Comparison of ENCODE assay signal across 26 mouse cellular contexts in genomic region chrX:52138033-52138432, GRCm38 (mm10). TPM values are rescaled to one million over a fixed set of nuclear protein-coding genes. Genes with fewer than 3 reads are reported as not detected.
DNase-seq lines count a peak whose midpoint lies in the region; ATAC-seq and TF ChIP-seq lines count a peak whose summit lies in the region.
"Had no signal": no experiment of that assay in that cellular context is flagged by ENCODE, and none has a peak within 500 bp of the region (broad histone marks: within the 10 kb centered on the region; RNA-seq: fewer than 3 reads in every experiment).

No protein-coding gene starts in this region.

- no peaks in the 10 kb centered on the region for H3K4me1 ChIP-seq in forebrain, embryonic 11.5 days (replicated peaks; ENCODE audit: control insufficient read depth, insufficient read depth, low read length)
- H3K4me1 ChIP-seq in forebrain, embryonic 10.5 days: peaks cover 38% of the 10 kb centered on the region
- H3K4me1 ChIP-seq in forebrain, embryonic 13.5 days: peaks cover 27% of the 10 kb centered on the region
- H3K4me1 ChIP-seq in forebrain, embryonic 15.5 days: peaks cover 9% of the 10 kb centered on the region
- H3K4me1 ChIP-seq in forebrain, postnatal 0 days (ENCODE audit: insufficient read depth): no peaks in the 10 kb centered on the region
- H3K4me1 ChIP-seq: embryonic facial prominence, embryonic 13.5 days; embryonic facial prominence, embryonic 15.5 days had no signal

- no peaks in the 10 kb centered on the region; the same call in 1 of the 2 replicates for H3K27me3 ChIP-seq in forebrain, embryonic 11.5 days (ENCODE audit: control insufficient read depth, insufficient read depth, low read length)
- H3K27me3 ChIP-seq in forebrain, embryonic 10.5 days (ENCODE audit: poor library complexity, severe bottlenecking): peaks cover 8% of the 10 kb centered on the region; the same call in 1 of the 2 replicates
- H3K27me3 ChIP-seq in forebrain, embryonic 13.5 days: no peaks in the 10 kb centered on the region
- H3K27me3 ChIP-seq in forebrain, embryonic 15.5 days: no peaks in the 10 kb centered on the region
- no peaks in the 10 kb centered on the region for H3K27me3 ChIP-seq in forebrain, postnatal 0 days (ENCODE audit: insufficient read depth, low read length)
- H3K27me3 ChIP-seq: CH12.LX; embryonic facial prominence, embryonic 13.5 days; embryonic facial prominence, embryonic 15.5 days had no signal

- no peaks in the 10 kb centered on the region for H3K36me3 ChIP-seq in forebrain, embryonic 11.5 days (ENCODE audit: control insufficient read depth, insufficient read depth, low read length)
- H3K36me3 ChIP-seq in forebrain, embryonic 10.5 days (replicated peaks): 0 out of 2 replicates have a peak, but pooled peaks cover 3% of the 10 kb centered on the region
- H3K36me3 ChIP-seq in forebrain, embryonic 13.5 days (ENCODE audit: poor library complexity, severe bottlenecking): no peaks in the 10 kb centered on the region
- no peaks in the 10 kb centered on the region for H3K36me3 ChIP-seq in forebrain, embryonic 15.5 days
- H3K36me3 ChIP-seq in forebrain, postnatal 0 days (ENCODE audit: insufficient read depth): no peaks in the 10 kb centered on the region
- H3K36me3 ChIP-seq: embryonic facial prominence, embryonic 13.5 days; embryonic facial prominence, embryonic 15.5 days had no signal

- no peak for DNase-seq in forebrain, embryonic 11.5 days (ENCODE audit: low spot score)
- no peak for DNase-seq in forebrain, embryonic 10.5 days (ENCODE audit: extremely low spot score, low spot score)
- peak; percentile 4 for DNase-seq in forebrain, postnatal 0 days
- DNase-seq in adrenal gland, adult 18-20 months (ENCODE audit: low spot score in 2 of 2): no peak
- DNase-seq in urinary bladder, adult 18-20 months (ENCODE audit: low spot score in 2 of 2): no peak
- DNase-seq: adrenal gland, adult 2 months; adrenal gland, postnatal 10 days; adrenal gland, postnatal 36 days; B cell, adult 2 months; cerebellum, adult 11 months; cerebellum, adult 18-20 months; cerebellum, adult 8-10 months; cerebellum, adult 9-11 months; cerebellum, postnatal 36 days; embryo, embryonic 11 days had no signal

- TF ChIP-seq CTCF in forebrain, postnatal 0 days (IDR thresholded peaks at IDR 0.05; ENCODE audit: low read depth): no peak

- H3K9me3 ChIP-seq in forebrain, embryonic 11.5 days (ENCODE audit: control insufficient read depth, low read length): no peaks in the 10 kb centered on the region
- H3K9me3 ChIP-seq in forebrain, embryonic 10.5 days: no peaks in the 10 kb centered on the region
- H3K9me3 ChIP-seq in forebrain, embryonic 13.5 days (replicated peaks): no peaks in the 10 kb centered on the region
- no peaks in the 10 kb centered on the region for H3K9me3 ChIP-seq in forebrain, embryonic 15.5 days
- H3K9me3 ChIP-seq in forebrain, postnatal 0 days (ENCODE audit: low read length): no peaks in the 10 kb centered on the region
- H3K9me3 ChIP-seq: embryonic facial prominence, embryonic 13.5 days; embryonic facial prominence, embryonic 15.5 days; G1E had no signal

- no peak overlapping the region for H3K4me3 ChIP-seq in forebrain, embryonic 11.5 days (ENCODE audit: low read depth, low read length)
- H3K4me3 ChIP-seq in forebrain, embryonic 10.5 days: no peak overlapping the region
- no peak overlapping the region for H3K4me3 ChIP-seq in forebrain, embryonic 13.5 days
- no peak overlapping the region for H3K4me3 ChIP-seq in forebrain, embryonic 15.5 days
- H3K4me3 ChIP-seq in forebrain, postnatal 0 days (ENCODE audit: low read depth, low read length): no peak overlapping the region
- H3K4me3 ChIP-seq: embryonic facial prominence, embryonic 13.5 days; embryonic facial prominence, embryonic 15.5 days; erythroblast, embryonic 14.5 days had no signal

- H3K4me2 ChIP-seq in forebrain, embryonic 11.5 days (ENCODE audit: low read depth, low read length, severe bottlenecking): no peak overlapping the region
- no peak overlapping the region for H3K4me2 ChIP-seq in forebrain, embryonic 13.5 days
- H3K4me2 ChIP-seq in forebrain, embryonic 15.5 days (replicated peaks): no peak overlapping the region
- H3K4me2 ChIP-seq in forebrain, postnatal 0 days (ENCODE audit: low read depth): no peak overlapping the region
- H3K4me2 ChIP-seq: embryonic facial prominence, embryonic 13.5 days; embryonic facial prominence, embryonic 15.5 days had no signal

- peak; percentile 60; the same call in 1 of the 2 replicates for ATAC-seq in forebrain, embryonic 11.5 days (replicated peaks; ENCODE audit: low FRiP score)
- peak; percentile 77; the same call in 1 of the 2 replicates for ATAC-seq in forebrain, embryonic 13.5 days
- 0 out of 2 replicates have a peak, but pooled peaks have one; percentile 16 for ATAC-seq in forebrain, embryonic 15.5 days (replicated peaks)
- ATAC-seq in forebrain, postnatal 0 days: no peak
- ATAC-seq in inflammation-experienced regulatory T-cells, adult 6 months: no peak
- ATAC-seq: activated CD4-positive, CD25-positive, alpha-beta regulatory T cell, adult 4 months; CD4-positive, CD25-positive, alpha-beta regulatory T cell, adult 4 months; Patski had no signal

- 33% methylated on average over 5 of the region's 5 CpGs for WGBS in forebrain, embryonic 11.5 days
- WGBS in forebrain, embryonic 10.5 days: 42% methylated on average over 5 of the region's 5 CpGs
- 26% methylated on average over 5 of the region's 5 CpGs for WGBS in forebrain, embryonic 13.5 days
- 30% methylated on average over 5 of the region's 5 CpGs for WGBS in forebrain, embryonic 15.5 days
- 37% methylated on average over 5 of the region's 5 CpGs for WGBS in forebrain, postnatal 0 days

- no peak overlapping the region; the same call in 1 of the 2 replicates for H3K27ac ChIP-seq in forebrain, embryonic 11.5 days (ENCODE audit: low read depth, low read length)
- H3K27ac ChIP-seq in forebrain, embryonic 10.5 days: no peak overlapping the region
- peak overlapping the region; percentile 63; the same call in 1 of the 2 replicates for H3K27ac ChIP-seq in forebrain, embryonic 13.5 days
- peak overlapping the region; percentile 42; the same call in 1 of the 2 replicates for H3K27ac ChIP-seq in forebrain, embryonic 15.5 days (replicated peaks)
- no peak overlapping the region for H3K27ac ChIP-seq in forebrain, postnatal 0 days (ENCODE audit: low read depth, low read length)
- H3K27ac ChIP-seq: embryonic facial prominence, embryonic 13.5 days; embryonic facial prominence, embryonic 15.5 days had no signal

- no peak overlapping the region for H3K9ac ChIP-seq in forebrain, embryonic 11.5 days (ENCODE audit: low read length)
- no peak overlapping the region for H3K9ac ChIP-seq in forebrain, embryonic 13.5 days
- H3K9ac ChIP-seq in forebrain, embryonic 15.5 days (replicated peaks): no peak overlapping the region
- no peak overlapping the region for H3K9ac ChIP-seq in forebrain, postnatal 0 days
- H3K9ac ChIP-seq: embryonic facial prominence, embryonic 13.5 days; embryonic facial prominence, embryonic 15.5 days had no signal

RNA-seq across cellular contexts. Expression of gene Gpc4, which starts 27.0 kb away (rescaled TPM):
- polyA plus RNA-seq in forebrain, embryonic 11.5 days (2014; fragmentation: Nextera tagmentation; extraction: Ambion mirVana): 80.9 and 81.2 TPM in 2 replicates
- polyA plus RNA-seq in forebrain, embryonic 10.5 days (2016; fragmentation: Nextera tagmentation; extraction: Ambion mirVana): 74.0 and 83.7 TPM in 2 replicates
- 47.3 and 48.2 TPM in 2 replicates for polyA plus RNA-seq in forebrain, embryonic 13.5 days (2015; fragmentation: Nextera tagmentation; extraction: Ambion mirVana)
- 31.3 and 38.0 TPM in 2 replicates for polyA plus RNA-seq in forebrain, embryonic 15.5 days (2015; fragmentation: Nextera tagmentation; extraction: Ambion mirVana)
- 3.9 and 4.8 TPM in 2 replicates for total RNA-seq in forebrain, postnatal 0 days (2014; rRNA removed)
- 10.7 and 12.7 TPM in 2 replicates for polyA plus RNA-seq in forebrain, postnatal 0 days (2015; fragmentation: Nextera tagmentation; extraction: Ambion mirVana)
- total RNA-seq in adrenal gland, adult 18-20 months (2021): 100 to 1,000 TPM in 1 of 2 experiments, 10 to 100 TPM in 1; 78.4 to 212 TPM
- not detected for polyA plus RNA-seq in inflammation-experienced regulatory T-cells, adult 6 months (2017; shearing (Covaris generic))
- total RNA-seq: CH12.LX had no signal
- polyA plus RNA-seq: CD4-positive, CD25-positive, alpha-beta regulatory T cell, adult 4 months had no signal

Comparison
In these comparisons a context has a peak if more than half of its experiments do, and no peak if none do; other contexts are left out.
1. ATAC-seq: peak in forebrain, embryonic 11.5 days (single experiment), forebrain, embryonic 13.5 days (single experiment) and forebrain, embryonic 15.5 days (single experiment); none in forebrain, postnatal 0 days (single experiment) and inflammation-experienced regulatory T-cells, adult 6 months (single experiment).
2. H3K27ac ChIP-seq: peak in forebrain, embryonic 13.5 days (single experiment) and forebrain, embryonic 15.5 days (single experiment); none in forebrain, embryonic 11.5 days (single experiment), forebrain, embryonic 10.5 days (single experiment) and forebrain, postnatal 0 days (single experiment).
3. RNA of gene Gpc4, which starts 27.0 kb away (polyA plus RNA-seq): 80.9 to 81.2 TPM in forebrain, embryonic 11.5 days, 74.0 to 83.7 TPM in forebrain, embryonic 10.5 days, 47.3 to 48.2 TPM in forebrain, embryonic 13.5 days, 31.3 to 38.0 TPM in forebrain, embryonic 15.5 days and 10.7 to 12.7 TPM in forebrain, postnatal 0 days; not detected in inflammation-experienced regulatory T-cells, adult 6 months; every median in the first group is over 10 times any median in the second.